Mouse (Mus musculus) forebrain, embryonic 16.5 days (tissue): Measurements from ENCODE around the gene Atp6v1c2. TPM values are rescaled to one million over a fixed set of nuclear protein-coding genes. Genes with fewer than 3 reads are reported as not detected.

Experiments
- microRNA-seq: library from miRNA; unstranded; fragments of <30 nt; microRNA quantifications from one replicate; pipeline ENCODE4, GENCODE M21; 2017
- polyA plus RNA-seq: library from polyadenylated mRNA; unstranded; fragments of >200 nt; fragmentation: Nextera tagmentation; extraction: Ambion mirVana; gene quantifications from 2 replicates; pipeline ENCODE4 v1.2.1, GENCODE M21; 2015

Atp6v1c2 gene
- polyA plus RNA-seq, 1 experiment from 2014 or later: 1.3 TPM

Small RNA genes within 50 kb of the gene (microRNA-seq; reads per million reads assigned to microRNA genes)
- gene Mir3066: 13.9 reads per million, percentile 33 among the genes with 10 or more reads in this experiment

Other genes with a start within 250 kb of the Atp6v1c2 start
- gene Kcnf1, start 152.5 kb downstream of the Atp6v1c2 start, polyA plus RNA-seq: 5.0 and 6.6 TPM in 2 replicates
- 333 and 384 TPM in 2 replicates for gene Pdia6, start 62.8 kb downstream of the Atp6v1c2 start, polyA plus RNA-seq
- gene Nol10, start 19.1 kb upstream of the Atp6v1c2 start, polyA plus RNA-seq: 23.5 and 26.3 TPM in 2 replicates
- gene Odc1, start 215.4 kb upstream of the Atp6v1c2 start, polyA plus RNA-seq: 217 and 246 TPM in 2 replicates